Mouse (Mus musculus) erythroblast, adult 5-6 weeks (primary cell): Measurements from ENCODE around the gene Gtf3c1. TPM values are rescaled to one million over a fixed set of nuclear protein-coding genes. Genes with fewer than 3 reads are reported as not detected.

Experiments
- ATAC-seq: replicated peaks from 2 replicates; pipeline ENCODE4 v1.8.0; 2016; ENCODE audit warnings: moderate number of reproducible peaks, mild to moderate bottlenecking, moderate TSS enrichment, inconsistent platforms; ENCODE audit not compliant: poor library complexity, low FRiP score, severe bottlenecking
- total RNA-seq, 2 experiments: library from RNA; stranded (forward) in 1 of 2; stranded (reverse) in 1 of 2; fragments of 150-400 nt in 1 of 2; fragments of 200-764, 138-1000 nt in 1 of 2; gene quantifications; 2 replicates each; pipeline versions ENCODE4 v1.2.3 to v1.2.4; 2015 to 2017; ENCODE audit warnings: low replicate concordance in 2 of 2

Gene Gtf3c1
- total RNA-seq, 2 experiments from 2014 or later = 5.2 to 15.8 TPM

- no peak for ATAC-seq
Measured at GRCm38 (mm10) chr7:125625829-125626228, 81.8 kb downstream of the Gtf3c1 start.

GRCm38 (mm10) chr7:125625219-125625618, 82.4 kb downstream of the Gtf3c1 start:
- ATAC-seq = no peak

- no peak for ATAC-seq
Measured at GRCm38 (mm10) chr7:125622741-125623685, 84.6 kb downstream of the Gtf3c1 start.

DNA sequence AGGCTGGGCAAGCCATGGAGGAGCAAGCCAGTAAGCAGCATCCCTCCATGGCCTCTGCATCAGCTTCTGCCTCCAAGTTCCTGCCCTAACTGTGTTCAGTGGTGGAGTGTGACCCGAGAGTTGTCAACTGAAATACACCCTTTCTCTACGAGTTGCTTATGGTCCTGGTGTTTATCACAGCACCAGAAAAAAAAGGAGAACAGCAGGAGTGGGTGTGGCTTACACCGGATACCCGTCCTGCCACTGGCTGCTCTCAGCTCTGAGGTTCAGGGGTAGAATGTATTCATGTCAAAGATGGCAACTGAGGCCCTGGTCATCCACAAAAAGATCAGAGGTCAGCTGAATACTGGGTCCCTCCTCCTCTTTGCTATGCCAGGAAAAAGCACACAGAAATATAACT, 87.5 kb downstream of the Gtf3c1 start:
- ATAC-seq = no peak

DNA sequence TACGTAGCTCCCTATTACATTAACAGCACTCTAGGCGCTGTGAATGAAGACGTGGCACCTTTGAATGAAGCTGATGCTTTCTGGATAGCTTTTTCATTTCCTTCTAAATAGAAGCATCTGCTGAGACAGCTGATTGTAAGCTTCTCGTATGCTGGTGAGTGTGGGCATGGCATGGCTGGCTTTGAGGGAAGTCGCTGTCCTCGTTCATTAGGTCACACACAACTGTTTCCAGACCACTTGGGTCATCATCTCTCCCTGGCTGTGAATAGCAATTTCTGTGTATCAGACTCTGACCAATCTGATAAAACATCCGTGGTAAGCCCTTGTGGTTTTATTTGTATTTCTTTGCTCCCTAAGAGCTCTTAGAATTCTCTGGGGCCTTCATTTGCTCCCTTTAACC, 89.6 kb downstream of the Gtf3c1 start:
- ATAC-seq = no peak

DNA sequence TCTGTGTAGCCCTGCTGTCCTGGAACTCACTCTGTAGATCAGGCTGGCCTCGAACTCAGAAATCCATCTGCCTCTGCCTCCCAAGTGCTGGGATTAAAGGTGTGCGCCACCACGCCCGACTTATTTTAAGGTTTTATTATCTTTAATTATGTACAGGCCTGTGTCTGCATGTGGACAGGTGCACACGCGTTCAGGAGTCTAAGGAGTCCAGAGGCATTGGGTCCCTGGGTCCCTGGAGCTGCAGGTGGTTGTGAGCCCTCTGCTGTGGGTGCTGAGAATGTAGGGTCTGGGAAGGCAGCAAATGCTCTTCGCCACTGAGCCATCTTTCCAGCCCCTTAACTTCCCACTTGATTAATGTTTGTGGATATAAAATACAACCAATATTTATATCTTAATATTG, 92.1 kb downstream of the Gtf3c1 start:
- no peak for ATAC-seq

DNA sequence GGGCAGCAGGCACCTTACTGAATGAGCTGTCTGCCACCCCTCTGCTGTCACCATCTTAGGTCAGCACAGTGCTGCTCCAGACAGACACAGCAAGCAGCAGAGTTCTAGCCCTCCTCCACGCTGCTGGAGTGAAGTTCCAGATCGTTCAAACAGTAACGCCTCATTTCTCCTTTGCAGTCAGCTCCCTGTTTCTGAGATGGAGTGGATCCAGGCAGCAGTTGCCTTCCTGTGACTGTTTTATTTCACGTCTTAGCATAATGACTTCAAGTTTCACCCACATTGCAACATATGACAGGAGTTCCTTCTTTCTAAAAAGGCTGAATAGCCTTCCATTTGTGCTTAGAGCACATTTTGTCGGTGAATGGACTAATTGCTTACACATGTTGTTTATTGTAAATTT, 94.0 kb downstream of the Gtf3c1 start:
- no peak for ATAC-seq

- ATAC-seq = no peak
Measured at GRCm38 (mm10) chr7:125608183-125608688, 99.3 kb downstream of the Gtf3c1 start.

DNA sequence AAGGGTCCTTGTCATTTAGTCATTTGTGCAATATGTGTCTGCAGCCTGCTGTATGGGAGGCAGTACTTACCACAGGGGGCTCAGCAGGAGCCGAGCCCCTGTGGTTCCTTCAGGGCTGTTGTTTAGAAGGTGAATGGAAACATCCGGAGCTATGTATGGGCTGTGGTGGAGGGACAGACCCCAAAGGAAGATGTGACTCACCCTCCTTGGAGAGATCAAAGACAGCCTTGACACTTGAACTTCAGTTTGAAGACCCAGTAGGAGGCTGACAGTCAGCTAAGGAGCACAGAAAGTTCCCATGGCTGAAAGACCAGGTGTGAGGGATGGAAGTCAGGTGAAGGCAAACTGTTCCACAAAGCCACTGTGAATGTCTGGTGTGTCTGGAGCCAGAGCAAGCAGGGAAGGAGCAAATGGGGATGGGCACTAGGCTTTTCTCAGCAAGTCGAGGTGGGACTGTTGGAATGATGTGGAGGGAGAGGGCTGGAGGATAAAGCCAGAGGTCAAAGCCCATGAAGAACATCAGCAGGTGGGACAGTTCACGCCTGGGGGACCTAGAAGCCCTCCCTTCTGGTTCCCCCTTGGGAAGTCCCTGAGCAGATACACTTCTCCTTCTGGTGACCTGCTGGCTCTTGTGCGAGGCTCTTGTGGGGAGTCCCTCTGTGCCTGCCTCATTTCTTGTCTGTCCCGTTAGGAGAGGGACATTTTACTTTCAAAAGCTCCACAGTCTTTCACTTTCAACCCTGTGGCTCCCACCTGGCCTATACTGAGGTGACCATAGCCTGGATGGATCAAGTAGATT, 100.0 kb downstream of the Gtf3c1 start:
- ATAC-seq = no peak

DNA sequence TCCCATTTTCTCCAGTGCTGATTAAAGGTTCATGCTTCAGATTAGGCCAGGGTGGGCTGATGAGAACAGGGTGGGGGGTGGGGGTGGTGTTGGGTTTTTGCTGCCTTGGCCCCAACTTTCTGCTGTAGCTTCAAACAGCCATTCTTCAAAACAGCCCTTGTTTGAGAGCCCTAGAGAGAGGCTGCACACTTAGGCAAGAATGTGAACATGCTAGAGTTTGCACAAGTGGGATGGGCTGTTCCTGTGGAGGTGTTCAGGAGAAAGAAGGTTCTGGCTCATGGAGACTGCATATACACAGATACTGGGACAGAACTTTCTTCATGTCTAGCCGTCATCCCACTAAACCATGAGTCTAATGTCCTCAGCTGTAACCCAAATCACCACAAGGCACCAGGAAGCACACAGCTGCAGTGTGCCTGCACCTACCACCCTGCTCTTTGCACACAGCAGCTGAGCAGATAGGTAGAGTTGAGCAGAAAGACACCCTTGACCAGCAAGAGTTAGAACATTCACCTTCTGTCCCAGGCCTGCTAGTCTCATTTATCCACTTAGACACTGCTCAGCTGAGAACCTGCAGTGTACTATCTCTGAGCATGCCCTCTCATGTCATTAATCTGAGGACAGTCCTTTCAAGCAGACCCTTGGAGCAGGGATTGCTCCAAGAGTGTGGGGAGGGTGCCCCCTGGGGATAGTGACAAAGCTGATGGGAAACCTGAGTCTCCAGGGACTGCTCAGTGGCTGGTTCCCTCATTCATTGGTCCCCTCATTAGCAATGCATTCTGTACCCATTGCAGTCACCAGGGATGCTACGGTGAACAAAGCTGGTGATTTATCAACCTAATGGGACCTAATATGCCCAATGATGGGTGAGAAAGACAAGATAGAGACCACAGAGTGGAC, 101.1 kb downstream of the Gtf3c1 start:
- ATAC-seq = no peak

- ATAC-seq = no peak
Measured at GRCm38 (mm10) chr7:125605725-125606139, 101.8 kb downstream of the Gtf3c1 start.

GRCm38 (mm10) chr7:125604362-125605319, 102.9 kb downstream of the Gtf3c1 start:
- ATAC-seq = no peak

DNA sequence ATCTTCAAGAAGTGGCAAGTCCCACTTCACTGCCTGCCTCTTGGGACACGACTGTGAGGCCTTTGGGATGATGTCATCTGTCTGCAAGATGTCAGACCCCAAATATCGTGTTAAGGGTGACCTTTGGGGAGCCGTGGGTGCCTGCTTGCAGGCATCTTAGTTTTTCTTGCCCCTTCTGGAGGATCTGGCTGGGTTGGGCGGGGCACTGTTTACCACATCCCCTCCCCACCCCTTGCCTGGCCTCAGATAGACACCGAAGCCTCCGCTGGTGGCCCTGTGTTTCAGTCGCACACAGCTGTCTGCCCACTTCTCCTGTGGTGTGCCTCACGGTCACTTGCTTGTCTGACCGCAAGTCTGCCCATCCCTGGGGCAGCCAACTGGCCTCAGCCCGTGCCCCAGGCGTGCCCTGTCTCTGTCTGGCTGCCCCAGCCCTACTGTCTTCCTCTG, 104.4 kb downstream of the Gtf3c1 start, which contains the start of gene Il21r:
Il21r (plus strand) TSS at position 245 of the 447 bp plus-strand sequence.
- ATAC-seq = no peak

- no peak for ATAC-seq
Measured at GRCm38 (mm10) chr7:125601821-125602448, 105.6 kb downstream of the Gtf3c1 start.

DNA sequence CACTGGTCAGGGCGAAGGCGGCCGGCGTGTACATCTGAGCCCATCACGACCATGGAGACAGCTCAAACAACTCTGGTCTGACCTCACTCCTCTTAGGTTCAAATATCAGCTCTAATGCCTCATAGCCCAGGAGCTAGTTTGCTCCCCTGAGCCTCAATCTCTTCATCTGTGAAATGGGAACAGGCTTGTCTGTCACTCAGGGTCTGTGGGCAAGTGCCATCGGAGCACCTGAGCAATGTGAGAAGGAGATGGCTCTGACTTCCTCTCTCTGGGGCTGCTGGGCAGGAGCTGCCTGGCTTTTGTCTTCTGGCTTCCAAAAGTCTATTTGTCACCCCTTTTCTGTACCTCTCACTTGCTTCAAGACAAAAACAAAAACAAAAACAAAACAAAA, 106.3 kb downstream of the Gtf3c1 start:
- ATAC-seq = no peak

GRCm38 (mm10) chr7:125600612-125601279, 106.8 kb downstream of the Gtf3c1 start:
- no peak for ATAC-seq

GRCm38 (mm10) chr7:125600136-125600535, 107.4 kb downstream of the Gtf3c1 start:
- no peak for ATAC-seq
